Mouse (Mus musculus) liver, embryonic 14.5 days (tissue): ENCODE measurements at regions not wholly inside any gene's neighbourhood (a gene's known extent, or its start where the extent isn't known, plus 50 kb on each side); places are given as distances from the start of the nearest gene placed in this dataset.

ENCODE experiments used
- ATAC-seq: fragments of 200-750 bp; cut with Nextera tagmentation; 2 replicates; pipeline ENCODE4 v1.8.0; 2017; ENCODE audit warnings: moderate number of reproducible peaks, mild to moderate bottlenecking, moderate library complexity; ENCODE audit not compliant: insufficient read depth
- DNase-seq, 3 experiments: peaks; one replicate each; pipeline ENCODE4 v3.0.0-alpha.2; 2012 to 2013; ENCODE audit warnings: low read depth in 3 of 3, low spot score in 3 of 3
- H3K27ac ChIP-seq: fragments of 300-500 bp; sonication (generic); 2 replicates; pipeline ENCODE4 v1.5.1; 2014; ENCODE audit warnings: moderate library complexity, mild to moderate bottlenecking, control low read depth, inconsistent platforms
- H3K27me3 ChIP-seq: fragments of 300-500 bp; sonication (generic); 2 replicates; pipeline ENCODE4 v1.6.1; 2014; ENCODE audit warnings: mild to moderate bottlenecking, low read length, moderate library complexity; ENCODE audit not compliant: control insufficient read depth, insufficient read depth
- H3K36me3 ChIP-seq: fragments of 300-500 bp; sonication (generic); replicated peaks from 2 replicates; pipeline ENCODE4 v1.6.1; 2014; ENCODE audit warnings: low read depth; ENCODE audit not compliant: control insufficient read depth, insufficient read depth
- H3K4me1 ChIP-seq, 2 experiments: fragments of 200-500 bp in 1 of 2; fragments of 300-500 bp in 1 of 2; sonication (generic) in 1 of 2; replicated peaks; 2 replicates each; pipeline ENCODE4 v1.6.1; 2012 to 2014; ENCODE audit warnings: antibody characterized with exemption in 1 of 2, inconsistent platforms in 1 of 2, low read length in 1 of 2; ENCODE audit not compliant: control insufficient read depth in 2 of 2, insufficient read depth in 2 of 2
- H3K4me2 ChIP-seq: fragments of 300-500 bp; sonication (generic); 2 replicates; pipeline ENCODE4 v1.6.1; 2014; ENCODE audit warnings: low read depth, mild to moderate bottlenecking, control low read depth, moderate library complexity
- H3K4me3 ChIP-seq, 2 experiments: fragments of 200-500 bp in 1 of 2; fragments of 300-500 bp in 1 of 2; sonication (generic) in 1 of 2; 2 replicates each; pipeline ENCODE4 v1.5.1; 2012 to 2014; ENCODE audit warnings: low read depth in 2 of 2, low read length in 2 of 2, mild to moderate bottlenecking in 2 of 2, control low read depth in 1 of 2, inconsistent platforms in 1 of 2, moderate library complexity in 1 of 2; ENCODE audit not compliant: insufficient read depth in 1 of 2
- H3K9ac ChIP-seq: fragments of 300-500 bp; sonication (generic); replicated peaks from 2 replicates; pipeline ENCODE4 v1.6.1; 2014; ENCODE audit warnings: mild to moderate bottlenecking, control low read depth, moderate library complexity
- H3K9me3 ChIP-seq: fragments of 300-500 bp; sonication (generic); 2 replicates; pipeline ENCODE4 v1.6.1; 2016; ENCODE audit warnings: low read length, mixed read lengths; ENCODE audit not compliant: control insufficient read depth
- CTCF ChIP-seq: IDR thresholded peaks from 2 replicates; pipeline ENCODE4 v1.5.1; 2016; ENCODE audit warnings: antibody characterized with exemption, low read depth, control low read depth
- EP300 ChIP-seq: IDR thresholded peaks from 2 replicates; pipeline ENCODE4 v1.6.1; 2016; ENCODE audit warnings: antibody characterized with exemption, low read depth
- WGBS: fragments of 180-500 bp; shearing (Covaris S2); extraction: QIAGEN DNeasy Blood & Tissue Kit; methylation state at CpG from one replicate; pipeline ENCODE4 v1.1.7; 2014; ENCODE audit not compliant: insufficient replicate concordance; 5-methylcytosine and 5-hydroxymethylcytosine counted together

GRCm38 (mm10) chr12:70742836-70743235 is 82.5 kb upstream of the Frmd6 start:
- peaks cover 0 to 3% of the 10 kb centered on the region in 2 experiments; a peak in 1 of 4 replicates for H3K4me1 ChIP-seq
- H3K27ac ChIP-seq = no peak overlapping the region
- H3K27me3 ChIP-seq = no peaks in the 10 kb centered on the region
- ATAC-seq = no peak
- H3K4me3 ChIP-seq = no peak overlapping the region
- H3K4me2 ChIP-seq = no peak overlapping the region
- no peak for TF ChIP-seq CTCF
- no peak for TF ChIP-seq EP300
- DNase-seq = no peak
- no peak overlapping the region for H3K9ac ChIP-seq
- WGBS = 65% methylated on average over 3 of the region's 3 CpGs
- no peaks in the 10 kb centered on the region for H3K36me3 ChIP-seq
- no peaks in the 10 kb centered on the region for H3K9me3 ChIP-seq

GRCm38 (mm10) chr12:70745681-70746080 is 79.6 kb upstream of the Frmd6 start:
- Histone ChIP-seq H3K9me3 (no peaks in the 10 kb centered on the region), H3K4me3 (no peak overlapping the region), H3K27ac (no peak overlapping the region), H3K4me2 (no peak overlapping the region), H3K9ac (no peak overlapping the region), H3K36me3 (no peaks in the 10 kb centered on the region), H3K27me3 (no peaks in the 10 kb centered on the region), H3K4me1 (no peaks in the 10 kb centered on the region)
- WGBS = 57% methylated on average over 2 of the region's 2 CpGs
- DNase-seq (no peak), ATAC-seq (no peak)
- TF ChIP-seq EP300 (no peak), CTCF (no peak)

- H3K36me3 ChIP-seq = no peaks in the 10 kb centered on the region
- H3K4me1 ChIP-seq = no peaks in the 10 kb centered on the region
- H3K4me3 ChIP-seq = no peak overlapping the region
- TF ChIP-seq EP300 (no peak), CTCF (no peak)
- ATAC-seq = no peak
- H3K4me2 ChIP-seq = no peak overlapping the region
- no peaks in the 10 kb centered on the region for H3K9me3 ChIP-seq
- H3K27ac ChIP-seq = no peak overlapping the region
- no peaks in the 10 kb centered on the region for H3K27me3 ChIP-seq
- WGBS = 78% methylated on average over 2 of the region's 2 CpGs
- H3K9ac ChIP-seq = no peak overlapping the region
- DNase-seq = no peak
These were observed 75.7 kb upstream of the Frmd6 start for GRCm38 (mm10) chr12:70749651-70750050.

- H3K9ac ChIP-seq = no peak overlapping the region
- H3K4me3 ChIP-seq = no peak overlapping the region
- H3K9me3 ChIP-seq = no peaks in the 10 kb centered on the region
- H3K27ac ChIP-seq = no peak overlapping the region
- H3K4me1 ChIP-seq = no peaks in the 10 kb centered on the region
- 59% methylated on average over 7 of the region's 7 CpGs for WGBS
- H3K27me3 ChIP-seq = no peaks in the 10 kb centered on the region
- no peaks in the 10 kb centered on the region for H3K36me3 ChIP-seq
- DNase-seq = no peak
- TF ChIP-seq CTCF (no peak), EP300 (no peak)
- no peak overlapping the region for H3K4me2 ChIP-seq
- ATAC-seq = no peak
These were observed 74.4 kb upstream of the Frmd6 start for GRCm38 (mm10) chr12:70750651-70751578.

GRCm38 (mm10) chr12:70752266-70752910 is 72.9 kb upstream of the Frmd6 start:
- Histone ChIP-seq H3K27me3 (no peaks in the 10 kb centered on the region), H3K4me2 (no peak overlapping the region), H3K27ac (no peak overlapping the region), H3K4me3 (no peak overlapping the region), H3K9me3 (no peaks in the 10 kb centered on the region), H3K9ac (no peak overlapping the region), H3K36me3 (no peaks in the 10 kb centered on the region), H3K4me1 (no peaks in the 10 kb centered on the region)
- WGBS = 48% methylated on average over 11 of the region's 11 CpGs
- ATAC-seq (no peak), DNase-seq (no peak)
- TF ChIP-seq CTCF = no peak
- TF ChIP-seq EP300 = no peak
